Mouse (Mus musculus) forebrain, embryonic 14.5 days (tissue): ENCODE results near the gene Adh1. TPM values are rescaled to one million over a fixed set of nuclear protein-coding genes. Genes with fewer than 3 reads are reported as not detected.
A peak's percentile ranks its signal among the peaks of the same experiment; 100 is the strongest.

Source experiments
- ATAC-seq: fragments of 200-750 bp; cut with Nextera tagmentation; 2 replicates; pipeline ENCODE4 v1.8.0; 2017; ENCODE audit warnings: mild to moderate bottlenecking, moderate library complexity
- DNase-seq: peaks from one replicate; pipeline ENCODE4 v3.0.0-alpha.2; 2015; ENCODE audit warnings: low spot score
- H3K27ac ChIP-seq: fragments of 300-500 bp; sonication (generic); 2 replicates; pipeline ENCODE4 v1.5.1; 2014; ENCODE audit warnings: low read depth, mild to moderate bottlenecking, control low read depth, low read length, moderate library complexity
- H3K27me3 ChIP-seq: fragments of 300-500 bp; sonication (generic); replicated peaks from 2 replicates; pipeline ENCODE4 v1.6.1; 2014; ENCODE audit warnings: low read length, control low read depth, mixed read lengths; ENCODE audit not compliant: control insufficient read depth, insufficient read depth
- H3K36me3 ChIP-seq: fragments of 300-500 bp; sonication (generic); 2 replicates; pipeline ENCODE4 v1.6.1; 2014; ENCODE audit warnings: low read length, control low read depth; ENCODE audit not compliant: control insufficient read depth, insufficient read depth
- H3K4me1 ChIP-seq: fragments of 300-500 bp; sonication (generic); 2 replicates; pipeline ENCODE4 v1.6.1; 2014; ENCODE audit warnings: antibody characterized with exemption, low read length, control low read depth; ENCODE audit not compliant: control insufficient read depth, insufficient read depth
- H3K4me2 ChIP-seq: fragments of 300-500 bp; sonication (generic); 2 replicates; pipeline ENCODE4 v1.6.1; 2014; ENCODE audit warnings: mild to moderate bottlenecking, control low read depth, low read length
- H3K4me3 ChIP-seq: fragments of 300-500 bp; sonication (generic); 2 replicates; pipeline ENCODE4 v1.5.1; 2014; ENCODE audit warnings: low read depth, low read length, control low read depth
- H3K9ac ChIP-seq: fragments of 300-500 bp; sonication (generic); 2 replicates; pipeline ENCODE4 v1.6.1; 2014; ENCODE audit warnings: mild to moderate bottlenecking, low read length, control low read depth, moderate library complexity
- H3K9me3 ChIP-seq: fragments of 300-500 bp; sonication (generic); replicated peaks from 2 replicates; pipeline ENCODE4 v1.6.1; 2016; ENCODE audit warnings: low read length, control low read depth, mixed read lengths; ENCODE audit not compliant: control insufficient read depth
- WGBS: fragments of 180-500 bp; shearing (Covaris S2); extraction: QIAGEN DNeasy Blood & Tissue Kit; methylation state at CpG from one replicate; pipeline ENCODE4 v1.1.7; 2014; 5-methylcytosine and 5-hydroxymethylcytosine counted together
- polyA plus RNA-seq: library from polyadenylated mRNA; unstranded; fragments of >200 nt; fragmentation: Nextera tagmentation; extraction: Ambion mirVana; gene quantifications from 2 replicates; pipeline ENCODE4 v1.2.1, GENCODE M21; 2014

The Adh1 gene
- 0.47 and 0.57 TPM in 2 replicates for polyA plus RNA-seq

GRCm38 (mm10) chr3:138260721-138261669 lies at the start of gene Adh1:
Gene Adh1, plus strand, starts transcription at chr3:138260991.
- Histone ChIP-seq H3K27ac (no peak within 1 kb of the TSS), H3K27me3 (no peaks in the 10 kb centered on the region), H3K36me3 (no peaks in the 10 kb centered on the region), H3K4me2 (no peak within 1 kb of the TSS), H3K9ac (no peak within 1 kb of the TSS), H3K9me3 (no peaks in the 10 kb centered on the region), H3K4me3 (no peak within 1 kb of the TSS), H3K4me1 (no peaks in the 10 kb centered on the region)
- WGBS, result 93% methylated on average over 11 of the region's 11 CpGs
- ATAC-seq (no peak), DNase-seq (no peak)

GRCm38 (mm10) chr3:138212431-138212951 lies 48.3 kb upstream of the Adh1 start:
- Histone ChIP-seq H3K4me3 (no peak overlapping the region), H3K4me2 (no peak overlapping the region), H3K36me3 (no peaks in the 10 kb centered on the region), H3K9me3 (no peaks in the 10 kb centered on the region), H3K27me3 (no peaks in the 10 kb centered on the region), H3K4me1 (no peaks in the 10 kb centered on the region), H3K9ac (no peak overlapping the region), H3K27ac (no peak overlapping the region)
- DNase-seq, result no peak
- 93% methylated on average over 4 of the region's 4 CpGs for WGBS
- ATAC-seq, result no peak

GRCm38 (mm10) chr3:138215395-138215989 lies 45.3 kb upstream of the Adh1 start:
- Histone ChIP-seq H3K4me2 (no peak overlapping the region), H3K4me1 (no peaks in the 10 kb centered on the region), H3K9ac (no peak overlapping the region), H3K36me3 (no peaks in the 10 kb centered on the region), H3K27me3 (no peaks in the 10 kb centered on the region), H3K27ac (no peak overlapping the region), H3K4me3 (no peak overlapping the region), H3K9me3 (no peaks in the 10 kb centered on the region)
- ATAC-seq (no peak), DNase-seq (peak; percentile 14)
- WGBS, result 14% methylated on average over 11 of the region's 11 CpGs

GRCm38 (mm10) chr3:138216091-138216490 lies 44.7 kb upstream of the Adh1 start:
- no peak for DNase-seq
- no peak for ATAC-seq
- Histone ChIP-seq H3K4me3 (no peak overlapping the region), H3K9me3 (no peaks in the 10 kb centered on the region), H3K4me2 (no peak overlapping the region), H3K4me1 (no peaks in the 10 kb centered on the region), H3K27ac (no peak overlapping the region), H3K9ac (no peak overlapping the region), H3K27me3 (no peaks in the 10 kb centered on the region), H3K36me3 (no peaks in the 10 kb centered on the region)
- 74% methylated on average over 8 of the region's 8 CpGs for WGBS

GRCm38 (mm10) chr3:138217631-138218264 lies 43.0 kb upstream of the Adh1 start, which contains the start of gene Adh7:
Gene Adh7, plus strand, starts transcription at chr3:138217760.
- Histone ChIP-seq H3K4me3 (no peak within 1 kb of the TSS), H3K9me3 (no peaks in the 10 kb centered on the region), H3K9ac (no peak within 1 kb of the TSS), H3K27me3 (no peaks in the 10 kb centered on the region), H3K4me1 (no peaks in the 10 kb centered on the region), H3K27ac (no peak within 1 kb of the TSS), H3K36me3 (no peaks in the 10 kb centered on the region), H3K4me2 (no peak within 1 kb of the TSS)
- DNase-seq, result no peak
- no peak for ATAC-seq
- WGBS, result 84% methylated on average over 10 of the region's 10 CpGs

GRCm38 (mm10) chr3:138221116-138221515 lies 39.7 kb upstream of the Adh1 start:
- no peak for ATAC-seq

GRCm38 (mm10) chr3:138222511-138222910 lies 38.3 kb upstream of the Adh1 start:
- no peak for ATAC-seq
- H3K4me2 ChIP-seq, result no peak overlapping the region
- H3K4me1 ChIP-seq, result no peaks in the 10 kb centered on the region
- no peak overlapping the region for H3K27ac ChIP-seq
- H3K4me3 ChIP-seq, result no peak overlapping the region
- no peak overlapping the region for H3K9ac ChIP-seq
- no peaks in the 10 kb centered on the region for H3K36me3 ChIP-seq
- H3K27me3 ChIP-seq, result no peaks in the 10 kb centered on the region
- H3K9me3 ChIP-seq, result no peaks in the 10 kb centered on the region
- no peak for DNase-seq
- 70% methylated on average over 4 of the region's 4 CpGs for WGBS

More at GRCm38 (mm10) chr3:138221116-138221515, 39.7 kb upstream of the Adh1 start:
- H3K4me3 ChIP-seq, result no peak overlapping the region
- no peak for DNase-seq
- no peaks in the 10 kb centered on the region for H3K36me3 ChIP-seq
- H3K9ac ChIP-seq, result no peak overlapping the region
- H3K9me3 ChIP-seq, result no peaks in the 10 kb centered on the region
- no peaks in the 10 kb centered on the region for H3K4me1 ChIP-seq
- 87% methylated on average over 11 of the region's 11 CpGs for WGBS
- H3K4me2 ChIP-seq, result no peak overlapping the region
- no peak overlapping the region for H3K27ac ChIP-seq
- no peaks in the 10 kb centered on the region for H3K27me3 ChIP-seq

GRCm38 (mm10) chr3:138222952-138223351 lies 37.8 kb upstream of the Adh1 start:
- WGBS, result 55% methylated on average over 5 of the region's 5 CpGs
- Histone ChIP-seq H3K4me3 (no peak overlapping the region), H3K9ac (no peak overlapping the region), H3K27me3 (no peaks in the 10 kb centered on the region), H3K36me3 (no peaks in the 10 kb centered on the region), H3K4me2 (no peak overlapping the region), H3K4me1 (no peaks in the 10 kb centered on the region), H3K27ac (no peak overlapping the region), H3K9me3 (no peaks in the 10 kb centered on the region)
- peak; percentile 83 for ATAC-seq
- DNase-seq, result peak; percentile 82
